Mouse (Mus musculus): Measurements from ENCODE around the gene Rerg.

Gene Rerg

DNA sequence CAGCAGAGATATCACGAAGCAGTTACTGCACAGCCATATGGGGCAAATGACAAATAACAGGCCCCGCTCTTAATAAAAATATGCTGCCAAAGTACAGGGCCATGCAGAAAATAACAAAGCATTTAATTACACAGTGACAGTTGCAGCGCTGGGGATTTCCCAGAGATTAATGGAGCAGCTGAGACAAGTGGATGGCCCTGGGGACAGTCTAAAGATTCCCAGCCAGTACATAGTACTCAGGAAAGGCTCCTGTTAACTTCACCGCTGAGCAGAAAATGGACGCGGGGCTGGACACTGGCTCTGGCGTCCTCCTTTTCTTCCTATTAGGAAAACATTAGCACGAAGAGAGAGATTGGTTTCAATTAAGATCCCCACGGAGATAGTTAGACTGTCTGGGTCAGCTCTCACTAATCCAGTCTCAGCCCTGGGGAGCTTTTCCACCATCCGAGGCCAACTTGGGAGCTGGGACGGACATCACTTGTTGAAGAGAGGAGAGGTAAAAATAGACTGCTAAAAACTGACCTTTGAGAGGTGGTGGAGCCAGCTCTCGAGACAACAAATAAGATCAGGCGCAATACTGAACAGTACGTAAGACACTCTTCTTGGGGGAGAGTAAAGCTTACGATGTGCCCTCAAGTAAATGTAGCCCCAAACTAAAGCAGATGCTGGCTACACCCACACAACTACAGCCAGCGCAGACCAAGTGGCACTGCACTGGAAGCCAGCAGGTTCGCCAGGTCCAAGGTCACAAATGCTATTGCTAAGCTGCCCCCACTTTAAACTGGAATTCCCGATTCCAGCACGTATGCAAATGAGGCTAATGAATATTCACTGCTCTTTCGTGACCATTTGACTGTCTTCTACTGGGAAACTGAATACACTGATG is 34.5 kb downstream of the Rerg start:
- no peak for DNase-seq (ENCODE audit: low read depth in 1 of 2, low spot score in 2 of 2)

- no peak for DNase-seq (ENCODE audit: low read depth in 1 of 2, low spot score in 2 of 2)
Measured at GRCm38 (mm10) chr6:137131794-137132193, 38.5 kb downstream of the Rerg start.

DNA sequence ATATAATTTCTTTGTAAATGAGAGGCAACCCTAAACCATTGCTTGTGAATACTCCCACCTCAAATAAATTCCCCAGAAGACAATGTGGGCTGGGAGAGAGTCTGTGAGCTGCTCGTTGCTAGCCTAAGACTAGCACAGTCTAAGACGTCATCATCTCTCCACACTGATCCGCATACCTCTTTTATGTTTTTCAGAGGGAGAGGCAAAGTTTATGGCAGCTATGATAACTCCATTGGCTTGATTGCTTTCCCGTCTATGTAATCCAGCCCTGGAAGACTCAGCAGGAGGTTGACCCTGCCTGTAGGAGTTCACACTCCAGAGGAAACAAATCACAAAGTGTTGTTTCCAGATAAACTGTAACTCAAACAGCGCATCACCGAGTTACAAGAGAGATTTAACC is 38.9 kb downstream of the Rerg start:
- no peak for DNase-seq (ENCODE audit: low read depth in 1 of 2, low spot score in 2 of 2)

- no peak for DNase-seq (ENCODE audit: low read depth in 1 of 2, low spot score in 2 of 2)
Measured at GRCm38 (mm10) chr6:137126861-137127260, 43.4 kb downstream of the Rerg start.

DNA sequence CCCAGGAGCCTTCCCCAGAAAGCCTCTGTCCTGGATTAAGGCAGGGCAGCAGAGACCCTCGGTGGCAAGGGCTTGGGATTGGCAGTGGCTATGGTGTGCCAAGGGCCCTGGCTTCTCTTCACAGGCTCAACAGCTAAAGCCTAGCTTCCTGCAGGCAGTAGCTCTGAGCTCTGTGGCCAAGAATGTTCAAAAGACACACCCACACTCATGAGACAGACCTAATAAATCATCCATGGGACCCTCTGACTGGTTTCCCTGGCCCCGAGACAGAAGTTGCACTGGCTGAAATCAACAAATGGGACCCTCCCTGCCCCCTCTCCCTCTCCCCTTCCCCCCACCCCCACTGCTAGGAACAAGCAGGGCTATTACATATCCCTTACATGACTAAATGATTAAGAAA is 44.1 kb downstream of the Rerg start:
- DNase-seq (ENCODE audit: low read depth in 1 of 2, low spot score in 2 of 2): no peak

DNA sequence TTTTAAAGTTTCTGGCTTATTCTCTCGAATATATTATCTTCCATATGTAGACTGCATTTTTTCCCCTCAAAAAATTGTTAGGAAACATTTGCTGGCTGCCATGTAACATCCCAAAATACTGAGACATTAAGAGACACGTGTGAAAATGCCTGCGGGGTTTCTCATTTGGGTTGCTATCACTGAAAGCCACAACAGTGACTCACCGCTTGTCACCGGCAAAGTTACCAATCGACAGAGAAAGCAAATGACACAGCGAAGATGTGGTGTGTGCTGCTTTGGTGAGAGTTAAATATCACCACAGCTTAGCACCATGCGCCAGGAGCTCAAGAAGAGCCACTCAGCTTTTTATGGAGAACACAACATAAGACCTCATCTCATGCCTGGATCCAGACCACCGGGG is 44.9 kb downstream of the Rerg start:
- no peak for DNase-seq (ENCODE audit: low read depth in 1 of 2, low spot score in 2 of 2)

GRCm38 (mm10) chr6:137125006-137125405 is 45.3 kb downstream of the Rerg start:
- DNase-seq (ENCODE audit: low read depth in 1 of 2, low spot score in 2 of 2): no peak

- no peak for DNase-seq (ENCODE audit: low read depth in 1 of 2, low spot score in 2 of 2)
Measured at GRCm38 (mm10) chr6:137116849-137117473, 53.3 kb downstream of the Rerg start.

GRCm38 (mm10) chr6:137114859-137115258 is 55.4 kb downstream of the Rerg start:
- no peak for DNase-seq (ENCODE audit: low read depth in 1 of 2, low spot score in 2 of 2)

DNA sequence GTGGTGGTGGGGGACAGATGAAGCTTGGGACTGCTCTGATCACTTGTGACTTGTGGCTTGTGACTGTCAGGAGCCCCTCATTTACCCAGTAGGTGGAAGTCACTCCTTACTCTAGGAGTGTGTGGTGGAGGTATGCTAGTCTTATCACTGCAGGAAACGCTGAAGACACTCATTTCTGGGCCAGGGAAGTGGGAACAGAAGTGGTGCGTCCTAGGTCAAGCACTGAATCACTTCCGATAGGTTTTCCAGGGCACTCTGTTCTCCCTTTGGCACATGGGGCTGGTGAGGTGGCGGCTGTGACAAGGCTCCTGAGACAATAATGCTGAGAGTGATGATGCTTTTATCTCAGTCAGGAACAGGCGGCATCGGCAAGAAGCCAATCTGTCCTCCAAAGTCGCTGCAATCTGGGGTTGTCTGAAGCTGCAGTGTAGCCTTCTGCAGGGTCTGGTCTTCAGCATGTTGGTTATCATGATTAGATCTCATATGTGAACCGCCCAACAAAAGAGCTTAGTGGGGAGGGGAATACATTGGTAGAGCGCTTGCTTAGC is 59.0 kb downstream of the Rerg start:
- no peak for DNase-seq (ENCODE audit: low read depth in 1 of 2, low spot score in 2 of 2)

GRCm38 (mm10) chr6:137110778-137111174 is 59.5 kb downstream of the Rerg start:
- DNase-seq (ENCODE audit: low read depth in 1 of 2, low spot score in 2 of 2): no peak

GRCm38 (mm10) chr6:137109811-137110777 is 60.2 kb downstream of the Rerg start:
- DNase-seq (ENCODE audit: low read depth in 1 of 2, low spot score in 2 of 2): no peak

- DNase-seq (ENCODE audit: low read depth in 1 of 2, low spot score in 2 of 2): no peak
Measured at GRCm38 (mm10) chr6:137105285-137105684, 65.0 kb downstream of the Rerg start.

- DNase-seq (ENCODE audit: low read depth in 1 of 2, low spot score in 2 of 2): no peak
Measured at GRCm38 (mm10) chr6:137102662-137103179, 67.6 kb downstream of the Rerg start.

GRCm38 (mm10) chr6:137101886-137102661 is 68.2 kb downstream of the Rerg start:
- DNase-seq (ENCODE audit: low read depth in 1 of 2, low spot score in 2 of 2): no peak

GRCm38 (mm10) chr6:137100259-137100658 is 70.0 kb downstream of the Rerg start:
- no peak for DNase-seq (ENCODE audit: low read depth in 1 of 2, low spot score in 2 of 2)

- no peak for DNase-seq (ENCODE audit: low read depth in 1 of 2, low spot score in 2 of 2)
Measured at GRCm38 (mm10) chr6:137098232-137099191, 71.8 kb downstream of the Rerg start.

DNA sequence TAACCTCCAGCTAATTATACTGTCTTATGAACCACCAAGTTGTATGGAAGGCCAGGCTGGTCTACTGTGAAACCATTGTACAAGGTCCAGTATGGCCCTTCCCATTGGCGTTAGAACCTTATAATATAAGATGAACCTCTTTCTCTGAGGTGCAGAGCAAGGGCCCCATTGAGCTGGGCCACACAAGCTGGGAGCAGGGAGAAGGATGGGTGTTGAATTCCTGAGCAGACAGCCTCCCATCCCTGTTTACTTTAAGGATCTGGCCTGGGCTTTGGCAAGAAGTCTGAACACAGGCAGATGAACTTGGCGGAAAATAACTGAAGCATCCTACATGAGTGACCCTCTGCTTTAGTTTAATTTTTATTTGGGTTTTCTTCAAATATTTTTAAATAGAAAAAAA is 75.8 kb downstream of the Rerg start:
- no peak for DNase-seq (ENCODE audit: low read depth in 1 of 2, low spot score in 2 of 2)

DNA sequence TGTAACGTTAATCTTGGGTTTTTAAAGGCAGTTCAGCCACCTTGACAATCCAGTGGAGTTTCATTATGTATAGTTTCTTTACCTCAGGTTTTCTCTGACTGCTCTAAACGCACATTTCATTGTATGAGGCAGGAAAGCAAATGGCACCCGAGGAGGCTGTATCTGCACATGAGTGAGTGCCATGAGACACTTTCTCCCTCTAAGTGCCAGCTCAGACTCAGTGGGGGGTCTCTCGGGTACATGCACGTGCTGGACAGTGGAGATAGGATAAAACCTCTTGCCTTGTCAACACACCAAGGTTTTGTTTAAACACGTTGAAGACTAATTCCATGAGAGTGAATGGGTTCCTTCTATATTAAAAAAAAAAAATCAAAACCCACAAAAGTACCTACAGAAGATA is 81.8 kb downstream of the Rerg start:
- DNase-seq (ENCODE audit: low read depth in 1 of 2, low spot score in 2 of 2): no peak

All from monocyte, adult 2 months (primary cell).